Mouse (Mus musculus) MEL (cell line): ENCODE measurements around the gene Usp36.

Experiments
- CTCF ChIP-seq, 3 experiments: IDR thresholded peaks in 2 of 3; conservative IDR thresholded peaks in 1 of 3; 2 replicates each; pipeline ENCODE4 v1.5.1; 2011 to 2012; ENCODE audit warnings: low read length in 3 of 3, low read depth in 2 of 3, mild to moderate bottlenecking in 2 of 3, improper control_type of control experiment in 1 of 3, inconsistent platforms in 1 of 3, mixed read lengths in 1 of 3, moderate library complexity in 1 of 3; ENCODE audit not compliant: control insufficient read depth in 1 of 3, insufficient read depth in 1 of 3, poor library complexity in 1 of 3, severe bottlenecking in 1 of 3
- EP300 ChIP-seq, 2 experiments: IDR thresholded peaks; 2 replicates each; pipeline ENCODE4 v1.6.1; 2011; ENCODE audit warnings: improper control_type of control experiment in 2 of 2, low read length in 2 of 2, low read depth in 1 of 2, mild to moderate bottlenecking in 1 of 2
- HCFC1 ChIP-seq: IDR thresholded peaks from 2 replicates; pipeline ENCODE4 v1.6.1; 2012; ENCODE audit warnings: low read depth, mild to moderate bottlenecking, inconsistent platforms, low read length, improper control_type of control experiment, moderate library complexity

DNA sequence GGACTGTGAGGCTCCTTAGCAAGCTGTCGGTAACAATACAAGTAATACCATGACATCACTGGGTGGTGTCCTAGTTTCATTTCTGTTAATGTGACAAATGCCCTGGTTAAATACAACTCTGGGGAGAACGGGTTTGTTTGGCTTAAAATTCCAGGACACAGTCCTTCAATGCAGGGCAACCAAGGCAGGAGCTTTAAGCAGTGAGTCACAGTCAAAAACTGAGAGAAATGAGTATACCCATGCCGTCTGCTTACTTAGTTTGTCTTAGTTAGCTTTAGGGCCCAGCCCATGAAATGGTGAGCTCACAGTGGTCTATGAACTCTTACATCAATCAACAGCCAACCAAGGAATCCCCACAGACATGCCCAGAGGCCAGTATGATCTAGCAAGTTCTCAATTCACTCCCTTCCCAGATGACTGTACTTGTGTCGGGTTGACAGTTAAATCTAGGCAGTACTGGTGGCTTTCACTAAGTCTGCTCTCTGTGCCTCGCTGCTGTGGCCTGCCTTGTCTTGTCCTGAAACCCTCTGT is 74.1 kb downstream of the Usp36 start:
- TF ChIP-seq CTCF (IDR thresholded peaks at IDR 0.05 in 2 of 3, conservative IDR thresholded peaks at IDR 0.05 in 1 of 3; ENCODE audit: control insufficient read depth in 1 of 3, insufficient read depth in 1 of 3, low read depth in 2 of 3, low read length in 3 of 3, poor library complexity in 1 of 3, severe bottlenecking in 1 of 3) (no peak), EP300 (IDR thresholded peaks at IDR 0.05; ENCODE audit: low read depth in 1 of 2, low read length in 2 of 2) (no peak), HCFC1 (no peak)
